Mouse (Mus musculus): ENCODE data around the gene Taf3.

The Taf3 gene

GRCm38 (mm10) chr2:9889651-9890183 lies 158.7 kb downstream of the Taf3 start, which contains the start of gene Gata3:
Gata3 (minus strand) TSS chr2:9890034.
- peak; percentile 32 for DNase-seq (ENCODE audit: extremely low spot score)

- peak; percentile 68 for DNase-seq (ENCODE audit: extremely low spot score)
These were observed 159.3 kb downstream of the Taf3 start, which contains the start of gene 9230102O04Rik for GRCm38 (mm10) chr2:9888913-9889650. 9230102O04Rik (minus strand) TSS chr2:9889540.

GRCm38 (mm10) chr2:9887636-9888035 lies 160.8 kb downstream of the Taf3 start:
- DNase-seq (ENCODE audit: extremely low spot score) = peak; percentile 25

GRCm38 (mm10) chr2:9886921-9887610 lies 161.3 kb downstream of the Taf3 start:
- DNase-seq (ENCODE audit: extremely low spot score) = no peak

- no peak for DNase-seq (ENCODE audit: extremely low spot score)
These were observed 162.4 kb downstream of the Taf3 start for GRCm38 (mm10) chr2:9886031-9886430.

GRCm38 (mm10) chr2:9885217-9885770 lies 163.1 kb downstream of the Taf3 start:
- DNase-seq (ENCODE audit: extremely low spot score) = peak; percentile 29

GRCm38 (mm10) chr2:9884533-9885216 lies 163.7 kb downstream of the Taf3 start:
- peak; percentile 49 for DNase-seq (ENCODE audit: extremely low spot score)

GRCm38 (mm10) chr2:9883803-9884532 lies 164.4 kb downstream of the Taf3 start:
- peak; percentile 36 for DNase-seq (ENCODE audit: extremely low spot score)

- peak; percentile 66 for DNase-seq (ENCODE audit: extremely low spot score)
These were observed 165.2 kb downstream of the Taf3 start for GRCm38 (mm10) chr2:9882926-9883802.

- peak; percentile 65 for DNase-seq (ENCODE audit: extremely low spot score)
These were observed 165.9 kb downstream of the Taf3 start for GRCm38 (mm10) chr2:9882371-9882925.

GRCm38 (mm10) chr2:9881611-9882023 lies 166.8 kb downstream of the Taf3 start:
- DNase-seq (ENCODE audit: extremely low spot score) = peak; percentile 76

GRCm38 (mm10) chr2:9881051-9881591 lies 167.3 kb downstream of the Taf3 start, which contains the start of gene 4930412O13Rik:
4930412O13Rik (plus strand) TSS chr2:9881252.
- DNase-seq (ENCODE audit: extremely low spot score) = peak; percentile 82

- DNase-seq (ENCODE audit: extremely low spot score) = no peak
These were observed 168.1 kb downstream of the Taf3 start for GRCm38 (mm10) chr2:9880271-9880670.

- DNase-seq (ENCODE audit: extremely low spot score) = peak; percentile 95
These were observed 168.9 kb downstream of the Taf3 start for GRCm38 (mm10) chr2:9879493-9879892.

GRCm38 (mm10) chr2:9879092-9879491 lies 169.3 kb downstream of the Taf3 start:
- DNase-seq (ENCODE audit: extremely low spot score) = no peak

GRCm38 (mm10) chr2:9878564-9879081 lies 169.8 kb downstream of the Taf3 start:
- peak; percentile 86 for DNase-seq (ENCODE audit: extremely low spot score)

- DNase-seq (ENCODE audit: extremely low spot score) = peak; percentile 51
These were observed 170.3 kb downstream of the Taf3 start for GRCm38 (mm10) chr2:9877966-9878563.

GRCm38 (mm10) chr2:9877326-9877690 lies 171.1 kb downstream of the Taf3 start:
- DNase-seq (ENCODE audit: extremely low spot score) = peak; percentile 63

All from embryo, embryonic 9.5 days (tissue).